Mouse (Mus musculus) kidney, embryonic 15.5 days (tissue): ENCODE results near the gene Mfsd10. TPM values are rescaled to one million over a fixed set of nuclear protein-coding genes. Genes with fewer than 3 reads are reported as not detected.
A peak's percentile ranks its signal among the peaks of the same experiment; 100 is the strongest.

ENCODE experiments used
- ATAC-seq: fragments of 200-750 bp; cut with Nextera tagmentation; replicated peaks from 2 replicates; pipeline ENCODE4 v1.8.0; 2017; ENCODE audit warnings: moderate TSS enrichment; ENCODE audit not compliant: low FRiP score
- H3K27ac ChIP-seq: fragments of 300-500 bp; sonication (generic); 2 replicates; pipeline ENCODE4 v1.5.1; 2015; ENCODE audit warnings: mild to moderate bottlenecking, inconsistent platforms
- H3K27me3 ChIP-seq: fragments of 300-500 bp; sonication (generic); 2 replicates; pipeline ENCODE4 v1.6.1; 2015; ENCODE audit warnings: inconsistent platforms
- H3K36me3 ChIP-seq: fragments of 300-500 bp; sonication (generic); 2 replicates; pipeline ENCODE4 v1.6.1; 2015; ENCODE audit warnings: inconsistent platforms
- H3K4me1 ChIP-seq: fragments of 300-500 bp; sonication (generic); 2 replicates; pipeline ENCODE4 v1.6.1; 2015; ENCODE audit warnings: inconsistent platforms
- H3K4me2 ChIP-seq: fragments of 300-500 bp; sonication (generic); 2 replicates; pipeline ENCODE4 v1.6.1; 2015; ENCODE audit warnings: moderate library complexity, mild to moderate bottlenecking, inconsistent platforms
- H3K4me3 ChIP-seq: fragments of 300-500 bp; sonication (generic); replicated peaks from 2 replicates; pipeline ENCODE4 v1.5.1; 2015; ENCODE audit warnings: mild to moderate bottlenecking, inconsistent platforms
- H3K9ac ChIP-seq: fragments of 300-500 bp; sonication (generic); 2 replicates; pipeline ENCODE4 v1.6.1; 2015; ENCODE audit warnings: mild to moderate bottlenecking, inconsistent platforms
- H3K9me3 ChIP-seq: fragments of 300-500 bp; sonication (generic); replicated peaks from 2 replicates; pipeline ENCODE4 v1.6.1; 2016; ENCODE audit warnings: inconsistent platforms
- WGBS: fragments of 180-500 bp; shearing (Covaris S2); methylation state at CpG from one replicate; pipeline ENCODE4 v1.1.7; 2015; ENCODE audit warnings: mixed read lengths; 5-methylcytosine and 5-hydroxymethylcytosine counted together
- polyA plus RNA-seq: library from polyadenylated mRNA; unstranded; fragments of >200 nt; fragmentation: Nextera tagmentation; extraction: Ambion mirVana; gene quantifications from 2 replicates; pipeline ENCODE4 v1.2.1, GENCODE M21; 2015

The Mfsd10 gene
- polyA plus RNA-seq: 118 and 132 TPM in 2 replicates

GRCm38 (mm10) chr5:34636481-34637287, at the start of gene Mfsd10:
Gene Mfsd10, minus strand, starts transcription at chr5:34637212.
- Histone ChIP-seq H3K9ac (peak within 1 kb of the TSS; percentile 70), H3K4me3 (peak within 1 kb of the TSS; percentile 52), H3K36me3 (peaks cover 81% of the 10 kb centered on the region), H3K9me3 (no peaks in the 10 kb centered on the region), H3K4me1 (peaks cover 28% of the 10 kb centered on the region), H3K27me3 (no peaks in the 10 kb centered on the region), H3K27ac (peak within 1 kb of the TSS; percentile 92), H3K4me2 (peak within 1 kb of the TSS; percentile 94)
- ATAC-seq: peak; percentile 92
- WGBS: under 1% methylated on average over 48 of the region's 48 CpGs

DNA sequence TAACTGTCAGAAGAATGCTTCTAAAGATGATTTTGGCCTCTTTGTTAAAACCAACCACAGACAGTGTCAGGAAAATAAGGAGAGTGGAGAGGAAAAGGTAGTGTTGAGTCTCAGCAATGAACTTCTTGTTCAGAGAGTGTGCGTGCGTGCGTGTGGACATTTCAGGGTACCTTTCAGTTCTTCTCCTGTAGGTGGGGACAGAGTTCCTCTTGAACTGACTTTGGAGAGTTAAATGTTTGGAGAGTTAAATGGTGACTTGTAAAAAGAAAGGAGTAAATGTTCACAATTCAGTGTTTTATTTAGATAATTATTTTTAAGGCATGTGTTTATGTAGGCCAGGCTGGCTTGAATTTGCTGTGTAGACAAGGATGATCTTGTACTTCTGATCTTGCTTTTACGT, 33.3 kb upstream of the Mfsd10 start:
- H3K27ac ChIP-seq: no peak overlapping the region
- H3K9ac ChIP-seq: no peak overlapping the region
- 0 out of 2 replicates have a peak, but pooled peaks cover 3% of the 10 kb centered on the region for H3K4me1 ChIP-seq
- no peaks in the 10 kb centered on the region for H3K9me3 ChIP-seq
- H3K27me3 ChIP-seq: no peaks in the 10 kb centered on the region
- WGBS: 81% methylated on average over 4 of the region's 4 CpGs
- ATAC-seq: no peak
- no peak overlapping the region for H3K4me2 ChIP-seq
- no peak overlapping the region for H3K4me3 ChIP-seq
- H3K36me3 ChIP-seq: no peaks in the 10 kb centered on the region

GRCm38 (mm10) chr5:34669493-34669892, 32.5 kb upstream of the Mfsd10 start:
- Histone ChIP-seq H3K27me3 (no peaks in the 10 kb centered on the region), H3K27ac (no peak overlapping the region), H3K4me2 (no peak overlapping the region), H3K36me3 (no peaks in the 10 kb centered on the region), H3K9ac (no peak overlapping the region), H3K4me1 (0 out of 2 replicates have a peak, but pooled peaks cover 3% of the 10 kb centered on the region), H3K9me3 (no peaks in the 10 kb centered on the region), H3K4me3 (no peak overlapping the region)
- 82% methylated on average over 2 of the region's 2 CpGs for WGBS
- no peak for ATAC-seq

- no peak overlapping the region for H3K9ac ChIP-seq
- H3K9me3 ChIP-seq: no peaks in the 10 kb centered on the region
- H3K4me1 ChIP-seq: peaks cover 7% of the 10 kb centered on the region
- 93% methylated on average over 2 of the region's 2 CpGs for WGBS
- no peak overlapping the region for H3K4me2 ChIP-seq
- H3K27ac ChIP-seq: no peak overlapping the region
- H3K4me3 ChIP-seq: no peak overlapping the region
- H3K36me3 ChIP-seq: no peaks in the 10 kb centered on the region
- no peaks in the 10 kb centered on the region for H3K27me3 ChIP-seq
- ATAC-seq: no peak
Observed at GRCm38 (mm10) chr5:34663231-34663630, 26.2 kb upstream of the Mfsd10 start.

DNA sequence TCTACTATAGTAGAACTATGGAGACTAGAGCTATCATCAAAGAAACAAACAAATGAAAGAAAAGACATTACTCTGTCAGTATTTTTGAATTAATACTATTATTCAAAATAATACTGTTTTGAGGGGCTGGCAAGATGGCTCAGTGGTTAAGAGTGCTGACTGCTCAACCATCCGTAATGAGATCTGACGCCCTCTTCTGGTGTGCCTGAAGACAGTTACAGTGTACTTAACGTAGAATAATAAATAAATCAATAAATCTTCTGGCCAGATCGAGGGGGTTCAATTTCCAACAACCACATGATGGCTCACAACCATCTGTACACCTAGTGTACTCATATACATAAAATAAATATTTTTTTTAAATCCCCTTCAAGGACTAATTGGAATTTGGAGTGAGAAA, 24.9 kb upstream of the Mfsd10 start:
- Histone ChIP-seq H3K4me3 (no peak overlapping the region), H3K9ac (no peak overlapping the region), H3K9me3 (no peaks in the 10 kb centered on the region), H3K4me1 (peaks cover 7% of the 10 kb centered on the region), H3K27me3 (no peaks in the 10 kb centered on the region), H3K36me3 (peaks cover 9% of the 10 kb centered on the region), H3K4me2 (no peak overlapping the region), H3K27ac (no peak overlapping the region)
- WGBS: 67% methylated on average over 4 of the region's 4 CpGs
- ATAC-seq: no peak

GRCm38 (mm10) chr5:34660591-34661130, 23.6 kb upstream of the Mfsd10 start:
- under 1% methylated on average over 57 of the region's 57 CpGs for WGBS
- peak overlapping the region; percentile 81 for H3K4me3 ChIP-seq
- no peaks in the 10 kb centered on the region for H3K27me3 ChIP-seq
- H3K27ac ChIP-seq: peak overlapping the region; percentile 90
- H3K4me1 ChIP-seq: peaks cover 7% of the 10 kb centered on the region
- no peak; the same call in none of the 2 replicates for ATAC-seq
- H3K4me2 ChIP-seq: peak overlapping the region; percentile 84
- H3K36me3 ChIP-seq: peaks cover 20% of the 10 kb centered on the region
- no peaks in the 10 kb centered on the region for H3K9me3 ChIP-seq
- peak overlapping the region; percentile 64 for H3K9ac ChIP-seq

GRCm38 (mm10) chr5:34659686-34660590, 22.9 kb upstream of the Mfsd10 start, which contains the start of the genes Nop14 and Grk4:
Gene Nop14, minus strand, starts transcription at chr5:34660148.
Gene Grk4, plus strand, starts transcription at chr5:34660379.
- H3K4me3 ChIP-seq: peak within 1 kb of the TSS; percentile 81
- under 1% methylated on average over 60 of the region's 60 CpGs for WGBS
- ATAC-seq: peak; percentile 100
- H3K9me3 ChIP-seq: no peaks in the 10 kb centered on the region
- no peaks in the 10 kb centered on the region for H3K27me3 ChIP-seq
- H3K27ac ChIP-seq: peak within 1 kb of the TSS; percentile 90
- H3K4me1 ChIP-seq: peaks cover 7% of the 10 kb centered on the region
- peak within 1 kb of the TSS; percentile 84 for H3K4me2 ChIP-seq
- H3K9ac ChIP-seq: peak within 1 kb of the TSS; percentile 64
- peaks cover 27% of the 10 kb centered on the region for H3K36me3 ChIP-seq

DNA sequence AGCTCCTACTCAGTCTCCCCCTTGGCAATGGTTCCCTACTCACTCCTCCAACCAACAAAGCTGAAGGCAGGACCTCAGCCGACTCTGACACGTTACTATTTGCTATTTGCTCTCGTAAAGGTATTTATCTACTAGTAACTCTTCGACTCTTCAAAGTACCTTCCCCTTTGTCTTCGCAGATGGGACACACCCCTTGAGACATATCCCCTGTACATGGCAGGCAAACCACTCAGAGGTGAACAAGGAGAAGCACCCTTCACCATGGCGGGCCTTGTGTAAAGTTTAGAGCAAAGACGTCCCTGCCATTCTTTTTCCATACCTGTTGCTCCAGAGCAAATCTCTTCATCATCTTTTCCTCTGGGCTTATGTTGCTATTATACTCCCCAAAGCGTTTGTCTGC, 20.5 kb upstream of the Mfsd10 start:
- ATAC-seq: no peak
- peaks cover 51% of the 10 kb centered on the region for H3K36me3 ChIP-seq
- no peak overlapping the region for H3K4me2 ChIP-seq
- H3K4me3 ChIP-seq: no peak overlapping the region
- H3K4me1 ChIP-seq: peaks cover 7% of the 10 kb centered on the region
- H3K27me3 ChIP-seq: no peaks in the 10 kb centered on the region
- H3K9me3 ChIP-seq: no peaks in the 10 kb centered on the region
- no peak overlapping the region for H3K9ac ChIP-seq
- 93% methylated on average over 8 of the region's 8 CpGs for WGBS
- no peak overlapping the region for H3K27ac ChIP-seq

GRCm38 (mm10) chr5:34654881-34655280, 17.9 kb upstream of the Mfsd10 start:
- H3K4me3 ChIP-seq: no peak overlapping the region
- H3K9ac ChIP-seq: no peak overlapping the region
- no peak overlapping the region for H3K27ac ChIP-seq
- H3K27me3 ChIP-seq: no peaks in the 10 kb centered on the region
- no peak overlapping the region for H3K4me2 ChIP-seq
- no peak for ATAC-seq
- peaks cover 78% of the 10 kb centered on the region for H3K36me3 ChIP-seq
- no peaks in the 10 kb centered on the region for H3K9me3 ChIP-seq
- peaks cover 7% of the 10 kb centered on the region for H3K4me1 ChIP-seq
- 90% methylated on average over 9 of the region's 9 CpGs for WGBS

GRCm38 (mm10) chr5:34652961-34653360, 15.9 kb upstream of the Mfsd10 start:
- no peaks in the 10 kb centered on the region for H3K4me1 ChIP-seq
- no peak for ATAC-seq
- no peak overlapping the region for H3K27ac ChIP-seq
- no peak overlapping the region for H3K4me3 ChIP-seq
- 95% methylated on average over 5 of the region's 5 CpGs for WGBS
- no peaks in the 10 kb centered on the region for H3K27me3 ChIP-seq
- no peak overlapping the region for H3K4me2 ChIP-seq
- H3K9me3 ChIP-seq: no peaks in the 10 kb centered on the region
- H3K9ac ChIP-seq: no peak overlapping the region
- peaks cover 94% of the 10 kb centered on the region for H3K36me3 ChIP-seq

- H3K9ac ChIP-seq: no peak overlapping the region
- peaks cover 98% of the 10 kb centered on the region for H3K36me3 ChIP-seq
- ATAC-seq: no peak
- H3K27ac ChIP-seq: no peak overlapping the region
- H3K4me1 ChIP-seq: no peaks in the 10 kb centered on the region
- no peak overlapping the region for H3K4me3 ChIP-seq
- H3K9me3 ChIP-seq: no peaks in the 10 kb centered on the region
- 57% methylated on average over 4 of the region's 4 CpGs for WGBS
- no peak overlapping the region for H3K4me2 ChIP-seq
- H3K27me3 ChIP-seq: no peaks in the 10 kb centered on the region
Observed at GRCm38 (mm10) chr5:34647581-34647980, 10.6 kb upstream of the Mfsd10 start.
